Mouse (Mus musculus) retina, embryonic 14.5 days (tissue): ENCODE measurements at regions not wholly inside any gene's neighbourhood (a gene's known extent, or its start where the extent isn't known, plus 50 kb on each side); places are given as distances from the start of the nearest gene placed in this dataset.
A peak's percentile ranks its signal among the peaks of the same experiment; 100 is the strongest.

ENCODE experiments used
- DNase-seq: peaks from one replicate; pipeline ENCODE4 v3.0.0-alpha.2; 2015; ENCODE audit warnings: low spot score

- DNase-seq = no peak
These were observed 239.1 kb upstream of the Nsun2 start for GRCm38 (mm10) chr13:69294483-69294882.

GRCm38 (mm10) chr13:69303316-69303715 lies 230.2 kb upstream of the Nsun2 start:
- no peak for DNase-seq

- no peak for DNase-seq
These were observed 203.0 kb upstream of the Nsun2 start for GRCm38 (mm10) chr13:69330412-69331000.

GRCm38 (mm10) chr13:69331537-69332435 lies 201.8 kb upstream of the Nsun2 start:
- DNase-seq = no peak

- no peak for DNase-seq
These were observed 189.7 kb upstream of the Nsun2 start for GRCm38 (mm10) chr13:69343806-69344205.

GRCm38 (mm10) chr13:69357435-69357834 lies 176.1 kb upstream of the Nsun2 start:
- no peak for DNase-seq

GRCm38 (mm10) chr13:69365880-69366490 lies 167.6 kb upstream of the Nsun2 start:
- no peak for DNase-seq

GRCm38 (mm10) chr13:69373101-69373815 lies 160.3 kb upstream of the Nsun2 start:
- DNase-seq = no peak

- DNase-seq = no peak
These were observed 159.8 kb upstream of the Nsun2 start for GRCm38 (mm10) chr13:69373816-69374142.

GRCm38 (mm10) chr13:69380403-69380802 lies 153.1 kb upstream of the Nsun2 start:
- no peak for DNase-seq

GRCm38 (mm10) chr13:69384767-69385166 lies 148.8 kb upstream of the Nsun2 start:
- no peak for DNase-seq

GRCm38 (mm10) chr13:69392917-69393827 lies 140.4 kb upstream of the Nsun2 start:
- peak; percentile 16 for DNase-seq

GRCm38 (mm10) chr13:69394544-69394943 lies 139.0 kb upstream of the Nsun2 start:
- DNase-seq = no peak

- DNase-seq = no peak
These were observed 123.2 kb upstream of the Nsun2 start for GRCm38 (mm10) chr13:69410359-69410758.

- DNase-seq = no peak
These were observed 118.7 kb upstream of the Nsun2 start for GRCm38 (mm10) chr13:69414813-69415212.

GRCm38 (mm10) chr13:69416726-69417125 lies 116.8 kb upstream of the Nsun2 start:
- peak; percentile 58 for DNase-seq

- no peak for DNase-seq
These were observed 115.6 kb upstream of the Nsun2 start for GRCm38 (mm10) chr13:69417855-69418478.

GRCm38 (mm10) chr13:69420166-69420565 lies 113.4 kb upstream of the Nsun2 start:
- no peak for DNase-seq

GRCm38 (mm10) chr13:69421966-69422365 lies 111.6 kb upstream of the Nsun2 start:
- DNase-seq = no peak

- DNase-seq = peak; percentile 39
These were observed 107.4 kb upstream of the Nsun2 start for GRCm38 (mm10) chr13:69426117-69426516.

GRCm38 (mm10) chr13:69429596-69429995 lies 104.0 kb upstream of the Nsun2 start:
- no peak for DNase-seq
